Mouse (Mus musculus) heart, embryonic 14.5 days (tissue): ENCODE measurements around the gene Fadd. TPM values are rescaled to one million over a fixed set of nuclear protein-coding genes. Genes with fewer than 3 reads are reported as not detected.
A peak's percentile ranks its signal among the peaks of the same experiment; 100 is the strongest.

ENCODE experiments used
- ATAC-seq: fragments of 200-750 bp; cut with Nextera tagmentation; 2 replicates; pipeline ENCODE4 v1.8.0; 2017; ENCODE audit warnings: low read depth, moderate TSS enrichment; ENCODE audit not compliant: insufficient number of reproducible peaks, insufficient read depth, low FRiP score
- H3K27ac ChIP-seq, 2 experiments: fragments of 200-500 bp in 1 of 2; fragments of 300-500 bp in 1 of 2; sonication (generic) in 1 of 2; replicated peaks in 1 of 2; 2 replicates each; pipeline ENCODE4 v1.5.1; 2012 to 2014; ENCODE audit warnings: low read depth in 2 of 2, low read length in 2 of 2, control low read depth in 1 of 2, mild to moderate bottlenecking in 1 of 2, mixed read lengths in 1 of 2; ENCODE audit not compliant: control insufficient read depth in 1 of 2, insufficient read depth in 1 of 2
- H3K27me3 ChIP-seq: fragments of 300-500 bp; sonication (generic); 2 replicates; pipeline ENCODE4 v1.6.1; 2014; ENCODE audit warnings: mild to moderate bottlenecking, low read length, control low read depth; ENCODE audit not compliant: control insufficient read depth, insufficient read depth
- H3K36me3 ChIP-seq: fragments of 300-500 bp; sonication (generic); 2 replicates; pipeline ENCODE4 v1.6.1; 2014; ENCODE audit warnings: mild to moderate bottlenecking, control low read depth, low read length, mixed read lengths; ENCODE audit not compliant: control insufficient read depth, insufficient read depth
- H3K4me1 ChIP-seq, 2 experiments: fragments of 200-500 bp in 1 of 2; fragments of 300-500 bp in 1 of 2; sonication (generic) in 1 of 2; 2 replicates each; pipeline ENCODE4 v1.6.1; 2012 to 2014; ENCODE audit warnings: low read length in 2 of 2, control low read depth in 1 of 2, mixed read lengths in 1 of 2; ENCODE audit not compliant: control insufficient read depth in 2 of 2, insufficient read depth in 2 of 2
- H3K4me2 ChIP-seq: fragments of 300-500 bp; sonication (generic); 2 replicates; pipeline ENCODE4 v1.6.1; 2014; ENCODE audit warnings: mild to moderate bottlenecking, low read length
- H3K4me3 ChIP-seq, 2 experiments: fragments of 200-500 bp in 1 of 2; fragments of 300-500 bp in 1 of 2; sonication (generic) in 1 of 2; 2 replicates each; pipeline ENCODE4 v1.5.1; 2012 to 2014; ENCODE audit warnings: low read length in 2 of 2, mild to moderate bottlenecking in 2 of 2, control low read depth in 1 of 2, low read depth in 1 of 2, moderate library complexity in 1 of 2; ENCODE audit not compliant: control insufficient read depth in 1 of 2, insufficient read depth in 1 of 2
- H3K9ac ChIP-seq: fragments of 300-500 bp; sonication (generic); 2 replicates; pipeline ENCODE4 v1.6.1; 2014; ENCODE audit warnings: mild to moderate bottlenecking, low read length
- H3K9me3 ChIP-seq: fragments of 300-500 bp; sonication (generic); 2 replicates; pipeline ENCODE4 v1.6.1; 2016; ENCODE audit warnings: low read length, control low read depth; ENCODE audit not compliant: control insufficient read depth
- WGBS: fragments of 180-500 bp; shearing (Covaris S2); extraction: QIAGEN DNeasy Blood & Tissue Kit; methylation state at CpG from one replicate; pipeline ENCODE4 v1.1.7; 2014; 5-methylcytosine and 5-hydroxymethylcytosine counted together
- polyA plus RNA-seq: library from polyadenylated mRNA; unstranded; fragments of >200 nt; fragmentation: Nextera tagmentation; extraction: Ambion mirVana; gene quantifications from 2 replicates; pipeline ENCODE4 v1.2.1, GENCODE M21; 2014

Fadd gene
- polyA plus RNA-seq, 1 experiment from 2014 or later = 12.7 TPM

DNA sequence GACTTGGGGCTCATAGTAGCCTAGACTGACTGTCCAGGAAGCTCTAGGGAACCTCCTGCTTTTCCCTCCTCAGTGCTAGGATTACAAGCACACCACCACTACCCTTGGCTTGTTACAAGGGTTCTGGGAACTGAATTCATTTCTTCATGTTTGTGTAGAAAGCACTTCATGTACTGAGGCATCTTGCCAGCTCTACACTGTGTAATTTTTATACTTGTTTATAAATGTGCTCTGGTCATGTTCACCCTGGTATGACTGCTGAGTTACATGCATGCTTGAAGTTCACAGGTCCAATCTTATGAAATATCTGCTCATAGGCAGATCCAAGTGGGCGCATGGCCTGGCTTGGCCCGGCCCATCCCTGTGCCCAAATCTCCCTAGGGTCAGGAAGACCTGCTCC, 22.0 kb upstream of the Fadd start:
- no peak for ATAC-seq
- Histone ChIP-seq H3K9me3 (no peaks in the 10 kb centered on the region), H3K4me3 (no peak overlapping the region), H3K36me3 (no peaks in the 10 kb centered on the region), H3K4me1 (peaks cover 3% of the 10 kb centered on the region in 2 experiments; a peak in 1 of 4 replicates), H3K4me2 (no peak overlapping the region), H3K27me3 (no peaks in the 10 kb centered on the region), H3K9ac (no peak overlapping the region), H3K27ac (no peak overlapping the region)
- 94% methylated on average over 2 of the region's 2 CpGs for WGBS

DNA sequence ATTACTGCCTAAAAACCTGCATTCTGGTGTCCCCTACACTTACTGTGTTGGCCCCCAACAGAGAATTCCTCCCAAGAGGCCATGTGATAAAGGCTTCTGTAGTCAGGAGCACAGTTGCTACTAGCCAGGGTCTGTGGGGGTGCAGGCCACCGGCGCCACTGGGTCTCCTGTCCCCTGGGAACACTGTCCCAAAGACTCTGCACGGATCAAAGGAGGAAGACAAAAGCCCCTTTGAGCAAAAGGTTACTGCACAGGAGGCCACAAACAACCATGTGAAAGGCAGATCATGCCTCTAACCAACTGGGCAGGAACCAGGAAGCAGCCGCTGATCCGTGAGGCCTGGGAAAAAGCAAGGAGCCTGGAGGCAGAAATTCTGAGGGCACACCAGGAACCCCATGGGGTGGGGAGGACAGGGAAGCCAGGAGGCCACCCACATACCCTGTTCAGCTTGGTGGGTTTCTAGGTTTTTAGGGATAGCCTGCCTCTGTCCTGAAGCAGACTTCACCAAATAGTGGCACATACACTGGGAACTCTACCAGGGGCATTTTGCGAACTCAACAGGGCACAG, 18.2 kb upstream of the Fadd start:
- Histone ChIP-seq H3K9ac (no peak overlapping the region), H3K4me1 (peaks cover 3% of the 10 kb centered on the region in 2 experiments; a peak in 1 of 4 replicates), H3K36me3 (no peaks in the 10 kb centered on the region), H3K4me2 (no peak overlapping the region), H3K27me3 (no peaks in the 10 kb centered on the region), H3K27ac (no peak overlapping the region), H3K9me3 (no peaks in the 10 kb centered on the region), H3K4me3 (no peak overlapping the region)
- WGBS = 66% methylated on average over 6 of the region's 6 CpGs
- ATAC-seq = no peak

DNA sequence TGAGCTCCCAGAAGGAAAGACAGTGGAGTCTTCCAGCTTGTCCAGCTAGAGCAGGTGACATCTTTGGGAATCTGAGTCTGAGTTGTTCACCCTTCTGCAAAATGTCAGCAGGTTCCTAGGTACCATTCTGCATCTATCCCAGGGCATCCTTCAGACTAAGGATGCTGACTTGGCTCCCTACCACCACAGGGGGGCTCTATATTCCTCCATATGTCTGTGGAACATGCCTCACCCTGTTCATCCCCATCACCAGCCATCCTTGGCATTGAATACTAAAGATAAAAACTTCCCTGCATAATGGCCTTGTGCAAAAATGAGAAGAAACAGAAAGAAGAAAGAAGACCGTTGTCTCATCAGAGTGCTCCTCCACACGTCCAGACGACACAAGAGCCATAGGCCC, 7.2 kb upstream of the Fadd start:
- Histone ChIP-seq H3K27me3 (0 out of 2 replicates have a peak, but pooled peaks cover 4% of the 10 kb centered on the region), H3K27ac (no peak overlapping the region), H3K4me1 (no peaks in the 10 kb centered on the region), H3K4me3 (no peak overlapping the region), H3K9ac (no peak overlapping the region), H3K4me2 (no peak overlapping the region), H3K36me3 (no peaks in the 10 kb centered on the region), H3K9me3 (no peaks in the 10 kb centered on the region)
- 83% methylated on average over 3 of the region's 3 CpGs for WGBS
- ATAC-seq = no peak

DNA sequence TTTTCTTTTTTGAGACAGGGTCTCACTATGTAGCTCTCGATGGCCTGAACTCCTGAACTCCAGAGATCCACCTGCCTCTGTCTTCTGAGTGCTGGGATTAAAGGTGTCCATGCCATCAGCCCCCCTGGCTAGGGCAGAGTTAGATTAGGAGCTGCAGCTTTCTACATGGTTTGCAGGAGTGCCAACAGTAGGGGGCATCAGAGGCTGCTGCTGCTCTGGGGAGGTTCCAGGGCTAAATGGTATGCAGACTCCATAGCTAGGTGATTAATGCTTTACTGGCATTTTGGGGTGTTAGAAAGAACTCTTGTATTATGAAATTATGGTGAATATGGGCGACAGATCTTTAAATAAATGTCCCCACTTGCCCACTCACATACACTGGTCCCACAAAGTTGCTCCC, 5.0 kb upstream of the Fadd start:
- no peak overlapping the region for H3K4me2 ChIP-seq
- H3K27ac ChIP-seq = no peak overlapping the region
- H3K9me3 ChIP-seq = no peaks in the 10 kb centered on the region
- 22% methylated on average over 2 of the region's 2 CpGs for WGBS
- H3K4me3 ChIP-seq = no peak overlapping the region
- ATAC-seq = no peak
- H3K9ac ChIP-seq = no peak overlapping the region
- no peaks in the 10 kb centered on the region for H3K36me3 ChIP-seq
- H3K27me3 ChIP-seq = 0 out of 2 replicates have a peak, but pooled peaks cover 4% of the 10 kb centered on the region
- H3K4me1 ChIP-seq = peaks cover 0 to 10% of the 10 kb centered on the region in 2 experiments; a peak in 1 of 4 replicates

DNA sequence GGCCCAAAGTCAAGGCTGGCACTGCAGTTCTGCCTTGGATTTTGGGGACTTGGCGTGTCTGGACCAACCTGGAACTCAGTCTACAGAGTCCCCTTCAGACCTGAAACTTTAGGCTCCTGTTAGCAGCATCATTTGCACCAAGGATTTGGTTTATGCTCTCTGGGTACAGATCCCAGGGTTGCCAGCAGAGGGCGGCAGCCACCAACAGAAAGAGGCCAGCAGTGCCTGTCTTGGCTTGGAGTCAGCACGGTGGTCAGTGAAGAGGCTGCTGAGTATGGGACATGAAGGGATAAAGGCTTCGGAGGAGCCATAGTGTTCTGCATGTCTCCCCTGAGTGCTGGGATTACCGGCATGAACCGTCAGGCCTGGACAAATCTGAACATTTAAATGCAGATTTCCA, 3.4 kb upstream of the Fadd start:
- Histone ChIP-seq H3K27me3 (0 out of 2 replicates have a peak, but pooled peaks cover 4% of the 10 kb centered on the region), H3K9ac (no peak overlapping the region), H3K9me3 (no peaks in the 10 kb centered on the region), H3K36me3 (no peaks in the 10 kb centered on the region), H3K27ac (no peak overlapping the region), H3K4me2 (no peak overlapping the region), H3K4me1 (peaks cover 0 to 15% of the 10 kb centered on the region in 2 experiments; a peak in 2 of 4 replicates), H3K4me3 (no peak overlapping the region)
- no peak for ATAC-seq
- 14% methylated on average over 6 of the region's 6 CpGs for WGBS

DNA sequence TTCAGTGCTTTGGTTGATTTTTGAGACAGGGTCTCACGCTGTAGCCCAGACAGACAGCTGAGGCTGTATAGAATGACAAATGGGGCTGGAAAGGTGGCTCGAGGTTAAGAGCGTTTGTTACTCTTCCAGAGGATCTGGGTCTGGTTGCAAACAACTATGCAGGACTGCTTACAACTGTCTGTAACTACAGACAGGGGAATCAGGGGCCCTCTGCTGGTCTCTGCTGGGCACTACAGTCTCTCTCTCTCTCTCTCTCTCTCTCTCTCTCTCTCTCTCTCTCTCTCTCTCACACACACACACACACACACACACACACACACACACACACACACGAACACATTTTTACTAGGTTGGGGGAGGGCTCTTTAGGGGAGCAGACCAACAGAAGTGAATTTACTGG, 1.4 kb upstream of the Fadd start:
- Histone ChIP-seq H3K27me3 (0 out of 2 replicates have a peak, but pooled peaks cover 4% of the 10 kb centered on the region), H3K4me3 (no peak overlapping the region), H3K27ac (no peak overlapping the region), H3K4me1 (peaks cover 0 to 16% of the 10 kb centered on the region in 2 experiments; a peak in 2 of 4 replicates), H3K9me3 (no peaks in the 10 kb centered on the region), H3K36me3 (peaks cover 19% of the 10 kb centered on the region), H3K9ac (no peak overlapping the region), H3K4me2 (no peak overlapping the region)
- WGBS = 7% methylated on average over 4 of the region's 4 CpGs
- ATAC-seq = no peak

DNA sequence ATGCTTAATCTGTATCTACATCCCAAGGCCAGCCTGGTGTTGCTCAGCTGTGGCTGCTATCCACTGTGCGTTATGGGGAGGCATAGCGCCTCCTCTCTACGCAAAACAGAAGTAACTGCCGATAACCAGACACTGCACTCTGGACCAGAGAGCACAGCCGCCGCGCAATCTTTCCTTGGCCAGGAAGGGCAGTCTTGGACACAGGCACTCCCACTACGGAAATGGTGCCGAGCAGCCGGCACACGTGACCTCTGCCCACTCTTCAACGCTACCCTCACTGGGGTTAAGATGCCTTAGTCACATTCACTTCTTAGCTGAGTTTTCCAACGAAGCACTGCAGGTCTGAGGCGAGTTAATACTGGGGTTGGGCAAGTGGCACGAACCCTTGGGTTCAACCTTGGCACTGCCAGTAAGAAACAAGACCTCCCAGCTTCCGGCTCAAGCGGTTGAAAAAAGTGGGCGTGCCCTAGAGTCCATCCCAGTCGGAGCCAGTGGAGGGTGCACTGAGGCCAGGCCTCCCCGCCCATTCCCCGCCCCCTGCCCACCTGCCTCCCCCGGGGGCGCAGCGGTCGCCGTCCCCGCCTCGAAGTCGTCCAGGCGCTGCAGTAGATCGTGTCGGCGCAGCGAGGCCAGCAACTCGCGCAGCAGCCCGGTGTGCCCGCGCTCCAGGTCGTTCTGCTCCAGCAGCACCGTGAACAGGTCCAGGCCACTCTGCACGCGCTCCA, 542 bp downstream of the Fadd start:
- Histone ChIP-seq H3K9ac (peak overlapping the region; percentile 84), H3K27ac (peak overlapping the region; percentile 93 to 95), H3K27me3 (0 out of 2 replicates have a peak, but pooled peaks cover 4% of the 10 kb centered on the region), H3K4me3 (peak overlapping the region; percentile 69 to 89), H3K4me2 (peak overlapping the region; percentile 75), H3K9me3 (no peaks in the 10 kb centered on the region), H3K36me3 (peaks cover 24% of the 10 kb centered on the region), H3K4me1 (peaks cover 4 to 24% of the 10 kb centered on the region in 2 experiments; a peak in 3 of 4 replicates)
- peak; percentile 88 for ATAC-seq
- WGBS = under 1% methylated on average over 43 of the region's 43 CpGs
